Mouse (Mus musculus) bone marrow, adult 2 months (tissue): ENCODE results near the gene Gna14. TPM values are rescaled to one million over a fixed set of nuclear protein-coding genes. Genes with fewer than 3 reads are reported as not detected.

Source experiments
- H3K27ac ChIP-seq: fragments of 200-500 bp; 2 replicates; pipeline ENCODE4 v1.5.1; 2012; ENCODE audit warnings: low read depth, mild to moderate bottlenecking, control low read depth, inconsistent platforms, low read length; ENCODE audit not compliant: control insufficient read depth, poor library complexity, insufficient read depth
- H3K4me1 ChIP-seq: fragments of 200-500 bp; 2 replicates; pipeline ENCODE4 v1.6.1; 2011; ENCODE audit warnings: low read length; ENCODE audit not compliant: control insufficient read depth, insufficient read depth
- H3K4me3 ChIP-seq: fragments of 200-500 bp; replicated peaks from 2 replicates; pipeline ENCODE3; 2011; ENCODE audit warnings: mild to moderate bottlenecking, low read depth, low read length, control low read depth; ENCODE audit not compliant: control insufficient read depth
- CTCF ChIP-seq: fragments of 200-500 bp; IDR thresholded peaks from 2 replicates; pipeline ENCODE4 v1.5.1; 2011; ENCODE audit warnings: low read length, control low read depth; ENCODE audit not compliant: control insufficient read depth, insufficient read depth
- POLR2A ChIP-seq: fragments of 200-500 bp; IDR thresholded peaks from 2 replicates; pipeline ENCODE4 v1.6.1; 2011; ENCODE audit warnings: low read depth, mild to moderate bottlenecking, control low read depth, low read length, borderline replicate concordance; ENCODE audit not compliant: control insufficient read depth
- WGBS: fragments of 180-500 bp; shearing (Covaris S2); methylation state at CpG from one replicate; pipeline ENCODE4 v1.1.7; 2018; 5-methylcytosine and 5-hydroxymethylcytosine counted together
- polyA plus RNA-seq: library from polyadenylated mRNA; stranded (reverse); fragments of >200 nt; gene quantifications from 2 replicates; pipeline ENCODE4 v1.2.4, GENCODE M21; 2011; ENCODE audit warnings: low replicate concordance; ENCODE audit not compliant: missing spikeins, insufficient read depth, insufficient read length

The Gna14 gene
- polyA plus RNA-seq, 1 experiment: not detected

DNA sequence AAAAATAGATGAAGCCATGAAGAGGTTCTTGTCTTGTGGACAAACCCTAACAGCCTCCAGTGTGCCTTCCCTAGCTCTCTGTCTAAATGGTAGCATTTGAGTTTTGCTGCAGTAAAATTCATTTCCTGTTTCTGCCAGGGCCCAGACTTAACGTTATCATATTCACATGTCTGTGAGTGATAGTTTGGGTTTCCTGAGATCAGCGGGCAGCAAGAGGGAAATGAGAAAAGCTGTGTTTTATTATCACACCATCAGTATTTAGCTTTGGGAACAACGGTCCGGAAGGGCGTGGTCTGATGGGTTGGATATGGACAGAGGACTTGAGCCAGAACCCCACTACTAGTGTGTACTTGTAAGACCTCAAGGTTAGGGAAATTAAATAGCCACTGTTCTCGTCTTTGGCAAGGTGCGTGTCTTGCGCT is 42.6 kb downstream of the Gna14 start:
- no peaks in the 10 kb centered on the region; the same call in 1 of the 2 replicates for H3K4me1 ChIP-seq
- no peak overlapping the region for H3K4me3 ChIP-seq
- H3K27ac ChIP-seq: no peak overlapping the region
- WGBS: 16% methylated on average over 8 of the region's 8 CpGs
- TF ChIP-seq CTCF (no peak), POLR2A (no peak)

DNA sequence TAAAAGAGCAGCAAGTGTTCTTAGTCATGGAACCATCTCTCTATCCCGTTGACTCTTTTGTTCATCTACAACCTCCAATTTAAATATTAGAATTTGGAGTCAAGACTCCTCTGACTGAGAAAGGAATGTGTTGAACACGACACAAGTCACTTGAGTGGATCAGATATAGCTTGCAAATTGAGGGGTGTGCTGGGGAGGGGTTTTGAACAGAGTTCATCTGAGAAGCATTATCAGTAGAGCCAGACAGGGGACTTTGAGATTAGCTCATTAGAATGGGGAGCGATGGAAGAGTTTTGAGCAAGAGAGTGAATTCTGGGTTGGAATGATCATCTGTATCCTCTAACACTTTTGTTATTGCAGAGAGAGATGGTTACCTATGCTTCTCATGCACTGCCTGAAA is 46.5 kb downstream of the Gna14 start:
- H3K27ac ChIP-seq: no peak overlapping the region

GRCm38 (mm10) chr19:16484237-16484636 is 48.7 kb downstream of the Gna14 start:
- H3K27ac ChIP-seq: no peak overlapping the region
- no peaks in the 10 kb centered on the region for H3K4me1 ChIP-seq
- TF ChIP-seq CTCF: no peak
- TF ChIP-seq POLR2A: no peak
- H3K4me3 ChIP-seq: no peak overlapping the region
- WGBS: 79% methylated on average over 10 of the region's 10 CpGs

More for the DNA sequence above, 46.5 kb downstream of the Gna14 start:
- H3K4me3 ChIP-seq: no peak overlapping the region
- no peak for TF ChIP-seq CTCF
- 61% methylated on average over 3 of the region's 3 CpGs for WGBS
- no peaks in the 10 kb centered on the region; the same call in 1 of the 2 replicates for H3K4me1 ChIP-seq

GRCm38 (mm10) chr19:16484671-16485070 is 49.1 kb downstream of the Gna14 start:
- Histone ChIP-seq H3K4me1 (no peaks in the 10 kb centered on the region), H3K27ac (no peak overlapping the region), H3K4me3 (no peak overlapping the region)
- 79% methylated on average over 5 of the region's 5 CpGs for WGBS
- TF ChIP-seq CTCF (no peak), POLR2A (no peak)

- no peaks in the 10 kb centered on the region for H3K4me1 ChIP-seq
- no peak for TF ChIP-seq CTCF
- no peak for TF ChIP-seq POLR2A
- no peak overlapping the region for H3K27ac ChIP-seq
- no peak overlapping the region for H3K4me3 ChIP-seq
- 79% methylated on average over 12 of the region's 12 CpGs for WGBS
These were observed 55.2 kb downstream of the Gna14 start for GRCm38 (mm10) chr19:16490756-16491155.

- TF ChIP-seq POLR2A (no peak), CTCF (no peak)
- H3K4me3 ChIP-seq: no peak overlapping the region
- H3K4me1 ChIP-seq: no peaks in the 10 kb centered on the region
- 85% methylated on average over 7 of the region's 7 CpGs for WGBS
- H3K27ac ChIP-seq: no peak overlapping the region
These were observed 55.9 kb downstream of the Gna14 start for GRCm38 (mm10) chr19:16491497-16491896.

GRCm38 (mm10) chr19:16492453-16492852 is 56.9 kb downstream of the Gna14 start:
- WGBS: 44% methylated on average over 1 of the region's 1 CpGs
- TF ChIP-seq POLR2A (no peak), CTCF (no peak)
- no peaks in the 10 kb centered on the region for H3K4me1 ChIP-seq
- H3K4me3 ChIP-seq: no peak overlapping the region
- no peak overlapping the region for H3K27ac ChIP-seq

- WGBS: 67% methylated on average over 10 of the region's 10 CpGs
- no peak for TF ChIP-seq CTCF
- TF ChIP-seq POLR2A: no peak
- Histone ChIP-seq H3K27ac (no peak overlapping the region), H3K4me3 (no peak overlapping the region), H3K4me1 (no peaks in the 10 kb centered on the region)
These were observed 59.4 kb downstream of the Gna14 start for GRCm38 (mm10) chr19:16494816-16495516.

DNA sequence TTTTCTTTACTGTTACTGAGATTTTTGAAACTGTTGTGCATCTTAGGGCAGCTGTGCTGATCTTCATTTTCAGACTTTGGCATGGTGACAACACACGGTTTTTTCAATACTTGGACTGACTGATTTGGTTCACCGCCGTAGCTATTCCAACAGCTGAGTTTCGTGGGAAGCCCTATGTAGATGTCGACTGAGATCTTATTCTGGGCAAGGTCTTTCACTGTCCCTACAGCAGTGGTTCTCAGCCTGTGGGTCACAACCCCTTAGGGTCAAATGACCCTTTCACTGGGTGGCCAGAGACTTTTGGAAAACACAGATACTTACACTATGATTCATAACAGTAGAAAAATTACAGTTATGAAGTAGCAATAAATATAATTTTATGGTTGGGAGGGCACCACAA is 60.5 kb downstream of the Gna14 start:
- H3K27ac ChIP-seq: no peak overlapping the region
- WGBS: 80% methylated on average over 5 of the region's 5 CpGs

More for the DNA sequence above, 60.5 kb downstream of the Gna14 start:
- Histone ChIP-seq H3K4me1 (no peaks in the 10 kb centered on the region), H3K4me3 (no peak overlapping the region)
- TF ChIP-seq POLR2A: no peak
- no peak for TF ChIP-seq CTCF
